In genomic region chr3:137683807-137684403, GRCm38 (mm10) we compare ENCODE assay signal across 15 mouse cellular contexts. TPM values are rescaled to one million over a fixed set of nuclear protein-coding genes. Genes with fewer than 3 reads are reported as not detected.
DNase-seq lines count a peak whose midpoint lies in the region; ATAC-seq lines count a peak whose summit lies in the region.
"Had no signal": no experiment of that assay in that cellular context is flagged by ENCODE, and none has a peak within 500 bp of the region (broad histone marks: within the 10 kb centered on the region; RNA-seq: fewer than 3 reads in every experiment).

No protein-coding gene starts in this region.

- peak; percentile 79 for ATAC-seq in forebrain, embryonic 11.5 days (replicated peaks; ENCODE audit: low FRiP score)
- ATAC-seq in hindbrain, embryonic 14.5 days (ENCODE audit: low FRiP score) = peak; percentile 72
- ATAC-seq in midbrain, embryonic 16.5 days = peak; percentile 74

- peaks cover 19% of the 10 kb centered on the region for H3K4me1 ChIP-seq in embryonic facial prominence, embryonic 10.5 days
- peaks cover 2% of the 10 kb centered on the region; the same call in 1 of the 2 replicates for H3K4me1 ChIP-seq in forebrain, embryonic 11.5 days (replicated peaks; ENCODE audit: control insufficient read depth, insufficient read depth, low read length)
- H3K4me1 ChIP-seq in hindbrain, embryonic 14.5 days (replicated peaks; ENCODE audit: control insufficient read depth, insufficient read depth, low read length) = peaks cover 30% of the 10 kb centered on the region
- H3K4me1 ChIP-seq in midbrain, embryonic 16.5 days (ENCODE audit: control insufficient read depth, insufficient read depth, low read length) = peaks cover 15% of the 10 kb centered on the region

- H3K36me3 ChIP-seq in embryonic facial prominence, embryonic 10.5 days (replicated peaks) = no peaks in the 10 kb centered on the region
- H3K36me3 ChIP-seq in forebrain, embryonic 11.5 days (ENCODE audit: control insufficient read depth, insufficient read depth, low read length) = no peaks in the 10 kb centered on the region
- no peaks in the 10 kb centered on the region for H3K36me3 ChIP-seq in hindbrain, embryonic 14.5 days (replicated peaks; ENCODE audit: control insufficient read depth, insufficient read depth)
- H3K36me3 ChIP-seq in midbrain, embryonic 16.5 days (ENCODE audit: control insufficient read depth, insufficient read depth, low read length) = no peaks in the 10 kb centered on the region
- H3K36me3 ChIP-seq: limb, embryonic 13.5 days had no signal

- H3K9ac ChIP-seq in forebrain, embryonic 11.5 days (ENCODE audit: low read length) = no peak overlapping the region
- peak overlapping the region; percentile 12; the same call in 1 of the 2 replicates for H3K9ac ChIP-seq in hindbrain, embryonic 14.5 days
- no peak overlapping the region for H3K9ac ChIP-seq in midbrain, embryonic 16.5 days (ENCODE audit: low read depth, low read length)
- H3K9ac ChIP-seq: limb, embryonic 13.5 days; lung, embryonic 14.5 days had no signal

- H3K9me3 ChIP-seq in embryonic facial prominence, embryonic 10.5 days = no peaks in the 10 kb centered on the region
- H3K9me3 ChIP-seq in forebrain, embryonic 11.5 days (ENCODE audit: control insufficient read depth, low read length) = no peaks in the 10 kb centered on the region
- no peaks in the 10 kb centered on the region for H3K9me3 ChIP-seq in hindbrain, embryonic 14.5 days (ENCODE audit: control insufficient read depth, low read length)
- H3K9me3 ChIP-seq in midbrain, embryonic 16.5 days (replicated peaks; ENCODE audit: control insufficient read depth, low read length, poor library complexity, severe bottlenecking) = no peaks in the 10 kb centered on the region
- H3K9me3 ChIP-seq: limb, embryonic 13.5 days had no signal

- 38% methylated on average over 6 of the region's 6 CpGs for WGBS in embryonic facial prominence, embryonic 10.5 days
- WGBS in forebrain, embryonic 11.5 days = 17% methylated on average over 6 of the region's 6 CpGs
- 7% methylated on average over 6 of the region's 6 CpGs for WGBS in hindbrain, embryonic 14.5 days
- 11% methylated on average over 6 of the region's 6 CpGs for WGBS in midbrain, embryonic 16.5 days

- DNase-seq in embryonic facial prominence, embryonic 10.5 days (ENCODE audit: low spot score) = no peak
- DNase-seq in forebrain, embryonic 11.5 days (ENCODE audit: low spot score) = no peak
- peak; percentile 28 for DNase-seq in hindbrain, embryonic 14.5 days (ENCODE audit: low spot score)
- no peak for DNase-seq in kidney, adult 11 months
- no peak for DNase-seq in gastrocnemius, adult 8-10 months (ENCODE audit: low spot score in 2 of 2)
- no peak for DNase-seq in left cerebral cortex, adult 11 months (ENCODE audit: low spot score)
- DNase-seq: cerebellum, adult 18-20 months; heart, postnatal 4 days; thymus, postnatal 25 days had no signal

- peak overlapping the region; percentile 19; the same call in 1 of the 2 replicates for H3K4me2 ChIP-seq in forebrain, embryonic 11.5 days (ENCODE audit: low read depth, low read length, severe bottlenecking)
- H3K4me2 ChIP-seq in hindbrain, embryonic 14.5 days (replicated peaks) = peak overlapping the region; percentile 29
- peak overlapping the region; percentile 43 for H3K4me2 ChIP-seq in midbrain, embryonic 16.5 days (ENCODE audit: low read length)
- H3K4me2 ChIP-seq: limb, embryonic 13.5 days; lung, embryonic 14.5 days had no signal

- peak overlapping the region; percentile 40; the same call in 1 of the 2 replicates for H3K27ac ChIP-seq in embryonic facial prominence, embryonic 10.5 days (replicated peaks)
- H3K27ac ChIP-seq in forebrain, embryonic 11.5 days (ENCODE audit: low read depth, low read length) = peak overlapping the region; percentile 92
- H3K27ac ChIP-seq in hindbrain, embryonic 14.5 days = peak overlapping the region; percentile 85
- H3K27ac ChIP-seq in midbrain, embryonic 16.5 days (ENCODE audit: low read length) = peak overlapping the region; percentile 79
- H3K27ac ChIP-seq: limb, embryonic 13.5 days had no signal

- no peaks in the 10 kb centered on the region for H3K27me3 ChIP-seq in embryonic facial prominence, embryonic 10.5 days (replicated peaks; ENCODE audit: low read depth, poor library complexity, severe bottlenecking)
- no peaks in the 10 kb centered on the region for H3K27me3 ChIP-seq in forebrain, embryonic 11.5 days (ENCODE audit: control insufficient read depth, insufficient read depth, low read length)
- H3K27me3 ChIP-seq in hindbrain, embryonic 14.5 days (ENCODE audit: control insufficient read depth, insufficient read depth, low read length) = no peaks in the 10 kb centered on the region
- H3K27me3 ChIP-seq in midbrain, embryonic 16.5 days (ENCODE audit: control insufficient read depth, insufficient read depth, low read depth, low read length) = no peaks in the 10 kb centered on the region
- H3K27me3 ChIP-seq: limb, embryonic 13.5 days had no signal

- no peak overlapping the region for H3K4me3 ChIP-seq in embryonic facial prominence, embryonic 10.5 days
- no peak overlapping the region for H3K4me3 ChIP-seq in forebrain, embryonic 11.5 days (ENCODE audit: low read depth, low read length)
- no peak overlapping the region for H3K4me3 ChIP-seq in hindbrain, embryonic 14.5 days (replicated peaks; ENCODE audit: low read length)
- H3K4me3 ChIP-seq in midbrain, embryonic 16.5 days (ENCODE audit: low read depth, low read length) = no peak overlapping the region; the same call in 1 of the 2 replicates
- H3K4me3 ChIP-seq: limb, embryonic 13.5 days had no signal

RNA-seq across cellular contexts. Expression of gene Gm21962, which starts 12.6 kb away (rescaled TPM):
- not detected in 2 replicates for polyA plus RNA-seq in embryonic facial prominence, embryonic 10.5 days (2016; fragmentation: Nextera tagmentation; extraction: Ambion mirVana)
- not detected in 2 replicates for polyA plus RNA-seq in forebrain, embryonic 11.5 days (2014; fragmentation: Nextera tagmentation; extraction: Ambion mirVana)
- polyA plus RNA-seq in hindbrain, embryonic 14.5 days (2014; fragmentation: Nextera tagmentation; extraction: Ambion mirVana) = not detected in 2 replicates
- not detected in 2 replicates for polyA plus RNA-seq in midbrain, embryonic 16.5 days (2015; fragmentation: Nextera tagmentation; extraction: Ambion mirVana)
- not detected for total RNA-seq in gastrocnemius, adult 8-10 months (2022)
- total RNA-seq: heart, adult 8-10 months; heart, postnatal 4 days had no signal
- polyA plus RNA-seq: frontal cortex, adult 2 months; kidney, embryonic 14.5 days; limb, embryonic 13.5 days; lung, embryonic 14.5 days had no signal

Comparison
In these comparisons a context has a peak if more than half of its experiments do, and no peak if none do; other contexts are left out.
1. H3K27ac ChIP-seq: peak in every context shown above with its lines; median percentile 92 in forebrain, embryonic 11.5 days; 85 in hindbrain, embryonic 14.5 days; 79 in midbrain, embryonic 16.5 days; 40 in embryonic facial prominence, embryonic 10.5 days.